Mouse (Mus musculus) kidney, adult 2 months (tissue): ENCODE results near the gene Wnt16. TPM values are rescaled to one million over a fixed set of nuclear protein-coding genes. Genes with fewer than 3 reads are reported as not detected.
A peak's percentile ranks its signal among the peaks of the same experiment; 100 is the strongest.

Experiments used
- DNase-seq: peaks from one replicate; pipeline ENCODE4 v3.0.0; 2021
- H3K27ac ChIP-seq: fragments of 200-500 bp; 2 replicates; pipeline ENCODE4 v1.5.1; 2012; ENCODE audit warnings: low read depth, low read length, control low read depth, inconsistent platforms; ENCODE audit not compliant: insufficient read depth
- H3K27me3 ChIP-seq: fragments of 200-500 bp; replicated peaks from 2 replicates; pipeline ENCODE4 v1.6.1; 2012; ENCODE audit warnings: mild to moderate bottlenecking, moderate library complexity, low read length, inconsistent platforms; ENCODE audit not compliant: control insufficient read depth, insufficient read depth
- H3K36me3 ChIP-seq: fragments of 200-500 bp; 2 replicates; pipeline ENCODE4 v1.6.1; 2012; ENCODE audit warnings: mild to moderate bottlenecking, moderate library complexity, low read length, inconsistent platforms; ENCODE audit not compliant: control insufficient read depth, insufficient read depth
- H3K4me1 ChIP-seq: fragments of 200-500 bp; 2 replicates; pipeline ENCODE4 v1.6.1; 2011; ENCODE audit warnings: low read length; ENCODE audit not compliant: control insufficient read depth, insufficient read depth
- H3K4me3 ChIP-seq: fragments of 200-500 bp; 2 replicates; pipeline ENCODE4 v1.5.1; 2011; ENCODE audit warnings: mild to moderate bottlenecking, low read depth, low read length, control low read depth; ENCODE audit not compliant: insufficient read depth
- CTCF ChIP-seq: fragments of 200-500 bp; conservative IDR thresholded peaks from 2 replicates; pipeline ENCODE4 v1.5.1; 2011; ENCODE audit warnings: low read depth, mild to moderate bottlenecking, control low read depth, low read length, moderate library complexity, mixed read lengths; ENCODE audit not compliant: insufficient read depth, insufficient read length
- POLR2A ChIP-seq: fragments of 200-500 bp; IDR thresholded peaks from one replicate; pipeline ENCODE4 v1.6.1; 2011; ENCODE audit warnings: low read depth, low read length, control low read depth
- WGBS: fragments of 180-500 bp; shearing (Covaris S2); methylation state at CpG from one replicate; pipeline ENCODE4 v1.1.7; 2018; 5-methylcytosine and 5-hydroxymethylcytosine counted together
- polyA plus RNA-seq: library from polyadenylated mRNA; depleted of rRNA; stranded (reverse); fragments of >200 nt; gene quantifications from 2 replicates; pipeline ENCODE4 v1.2.3, GENCODE M21; 2012

The Wnt16 gene
- polyA plus RNA-seq, 1 experiment = 1.4 TPM

GRCm38 (mm10) chr6:22267807-22268667, 20.0 kb upstream of the Wnt16 start:
- Histone ChIP-seq H3K4me1 (no peaks in the 10 kb centered on the region), H3K27ac (no peak overlapping the region), H3K4me3 (no peak overlapping the region), H3K36me3 (no peaks in the 10 kb centered on the region), H3K27me3 (no peaks in the 10 kb centered on the region; the same call in 1 of the 2 replicates)
- WGBS = 68% methylated on average over 5 of the region's 5 CpGs
- TF ChIP-seq CTCF (no peak), POLR2A (no peak)
- no peak for DNase-seq

GRCm38 (mm10) chr6:22268677-22269076, 19.4 kb upstream of the Wnt16 start:
- Histone ChIP-seq H3K4me3 (no peak overlapping the region), H3K4me1 (no peaks in the 10 kb centered on the region), H3K27ac (no peak overlapping the region), H3K36me3 (no peaks in the 10 kb centered on the region), H3K27me3 (no peaks in the 10 kb centered on the region; the same call in 1 of the 2 replicates)
- TF ChIP-seq POLR2A (no peak), CTCF (no peak)
- DNase-seq = no peak

- WGBS = 62% methylated on average over 8 of the region's 8 CpGs
Measured at GRCm38 (mm10) chr6:22269840-22270521, 18.0 kb upstream of the Wnt16 start.

GRCm38 (mm10) chr6:22277941-22278340, 10.1 kb upstream of the Wnt16 start:
- H3K4me3 ChIP-seq = no peak overlapping the region
- WGBS = 93% methylated on average over 3 of the region's 3 CpGs

More at GRCm38 (mm10) chr6:22269840-22270521, 18.0 kb upstream of the Wnt16 start:
- Histone ChIP-seq H3K4me3 (no peak overlapping the region), H3K27ac (no peak overlapping the region), H3K36me3 (no peaks in the 10 kb centered on the region), H3K27me3 (no peaks in the 10 kb centered on the region; the same call in 1 of the 2 replicates), H3K4me1 (no peaks in the 10 kb centered on the region)
- no peak for TF ChIP-seq CTCF
- no peak for TF ChIP-seq POLR2A
- no peak for DNase-seq

GRCm38 (mm10) chr6:22280217-22280861, 7.7 kb upstream of the Wnt16 start:
- no peak overlapping the region for H3K27ac ChIP-seq
- no peaks in the 10 kb centered on the region for H3K4me1 ChIP-seq
- WGBS = 16% methylated on average over 14 of the region's 14 CpGs
- DNase-seq = peak; percentile 47
- H3K36me3 ChIP-seq = no peaks in the 10 kb centered on the region
- no peak overlapping the region for H3K4me3 ChIP-seq
- H3K27me3 ChIP-seq = no peaks in the 10 kb centered on the region
- no peak for TF ChIP-seq CTCF
- no peak for TF ChIP-seq POLR2A

More at GRCm38 (mm10) chr6:22277941-22278340, 10.1 kb upstream of the Wnt16 start:
- H3K27ac ChIP-seq = no peak overlapping the region
- no peak for TF ChIP-seq POLR2A
- TF ChIP-seq CTCF = no peak
- no peak for DNase-seq
- H3K27me3 ChIP-seq = no peaks in the 10 kb centered on the region
- no peaks in the 10 kb centered on the region for H3K4me1 ChIP-seq
- no peaks in the 10 kb centered on the region for H3K36me3 ChIP-seq

DNA sequence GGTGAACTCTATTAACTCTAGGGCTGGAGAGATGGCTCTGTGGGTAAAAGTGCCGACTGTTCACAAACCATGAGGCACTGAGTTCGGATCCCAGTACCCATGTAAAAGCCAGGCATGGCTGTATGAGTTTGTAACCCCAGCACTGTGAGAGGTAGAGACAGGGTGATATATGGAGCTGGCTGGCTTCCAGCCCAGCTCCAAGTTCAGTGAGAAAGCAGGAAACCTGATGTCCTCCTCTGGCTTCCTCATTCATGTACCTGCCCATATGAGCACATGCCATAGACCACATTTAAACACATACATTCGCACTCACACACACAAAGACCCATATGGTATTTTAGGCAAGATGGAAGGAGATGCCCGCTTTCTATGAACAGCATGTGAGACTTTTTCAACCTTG, 5.6 kb upstream of the Wnt16 start:
- no peaks in the 10 kb centered on the region for H3K4me1 ChIP-seq
- H3K27me3 ChIP-seq = no peaks in the 10 kb centered on the region
- DNase-seq = no peak
- 83% methylated on average over 4 of the region's 4 CpGs for WGBS
- H3K36me3 ChIP-seq = no peaks in the 10 kb centered on the region
- TF ChIP-seq CTCF (no peak), POLR2A (no peak)
- H3K4me3 ChIP-seq = no peak overlapping the region
- H3K27ac ChIP-seq = no peak overlapping the region
